Mouse (Mus musculus): ENCODE data around the gene Scamp2. TPM values are rescaled to one million over a fixed set of nuclear protein-coding genes. Genes with fewer than 3 reads are reported as not detected.

Gene Scamp2
- 10 to 100 TPM; 26.2 TPM for total RNA-seq (2021)

GRCm38 (mm10) chr9:57560861-57561710, at the start of gene Scamp2:
Scamp2 (plus strand) TSS chr9:57560943.
- DNase-seq (ENCODE audit: extremely low spot score in 1 of 2, low spot score in 1 of 2) = peak; percentile 85 to 96

- peak; percentile 47 to 80 for DNase-seq (ENCODE audit: extremely low spot score in 1 of 2, low spot score in 1 of 2)
Observed at GRCm38 (mm10) chr9:57517113-57517512, 43.6 kb upstream of the Scamp2 start.

GRCm38 (mm10) chr9:57520375-57521055, 40.2 kb upstream of the Scamp2 start:
- no peak for DNase-seq (ENCODE audit: extremely low spot score in 1 of 2, low spot score in 1 of 2)

- DNase-seq (ENCODE audit: extremely low spot score in 1 of 2, low spot score in 1 of 2) = peak; percentile 92
Observed at GRCm38 (mm10) chr9:57521056-57521911, 39.5 kb upstream of the Scamp2 start, which contains the start of gene Cox5a. Cox5a (plus strand) TSS chr9:57521274.

GRCm38 (mm10) chr9:57522114-57522860, 38.5 kb upstream of the Scamp2 start:
- DNase-seq (ENCODE audit: extremely low spot score in 1 of 2, low spot score in 1 of 2) = no peak

GRCm38 (mm10) chr9:57522861-57523246, 37.9 kb upstream of the Scamp2 start:
- no peak for DNase-seq (ENCODE audit: extremely low spot score in 1 of 2, low spot score in 1 of 2)

GRCm38 (mm10) chr9:57523754-57524153, 37.0 kb upstream of the Scamp2 start:
- DNase-seq (ENCODE audit: extremely low spot score in 1 of 2, low spot score in 1 of 2) = no peak

GRCm38 (mm10) chr9:57524439-57524838, 36.3 kb upstream of the Scamp2 start:
- DNase-seq (ENCODE audit: extremely low spot score in 1 of 2, low spot score in 1 of 2) = no peak

GRCm38 (mm10) chr9:57525516-57525915, 35.2 kb upstream of the Scamp2 start:
- DNase-seq (ENCODE audit: extremely low spot score in 1 of 2, low spot score in 1 of 2) = no peak

GRCm38 (mm10) chr9:57526435-57526834, 34.3 kb upstream of the Scamp2 start:
- no peak for DNase-seq (ENCODE audit: extremely low spot score in 1 of 2, low spot score in 1 of 2)

GRCm38 (mm10) chr9:57531946-57532345, 28.8 kb upstream of the Scamp2 start:
- no peak for DNase-seq (ENCODE audit: extremely low spot score in 1 of 2, low spot score in 1 of 2)

GRCm38 (mm10) chr9:57536362-57536761, 24.4 kb upstream of the Scamp2 start:
- no peak for DNase-seq (ENCODE audit: extremely low spot score in 1 of 2, low spot score in 1 of 2)

- peak; percentile 86 for DNase-seq (ENCODE audit: extremely low spot score in 1 of 2, low spot score in 1 of 2)
Observed at GRCm38 (mm10) chr9:57537044-57537727, 23.6 kb upstream of the Scamp2 start, which contains the start of gene Fam219b. Fam219b (plus strand) TSS chr9:57537528.

GRCm38 (mm10) chr9:57537728-57538181, 23.0 kb upstream of the Scamp2 start:
- DNase-seq (ENCODE audit: extremely low spot score in 1 of 2, low spot score in 1 of 2) = peak in 1 of 2 experiments; percentile 35

GRCm38 (mm10) chr9:57539550-57539949, 21.2 kb upstream of the Scamp2 start:
- DNase-seq (ENCODE audit: extremely low spot score in 1 of 2, low spot score in 1 of 2) = no peak

GRCm38 (mm10) chr9:57541312-57541711, 19.4 kb upstream of the Scamp2 start:
- DNase-seq (ENCODE audit: extremely low spot score in 1 of 2, low spot score in 1 of 2) = peak in 1 of 2 experiments; percentile 45

GRCm38 (mm10) chr9:57543951-57544350, 16.8 kb upstream of the Scamp2 start:
- no peak for DNase-seq (ENCODE audit: extremely low spot score in 1 of 2, low spot score in 1 of 2)

GRCm38 (mm10) chr9:57547287-57547686, 13.5 kb upstream of the Scamp2 start:
- DNase-seq (ENCODE audit: extremely low spot score in 1 of 2, low spot score in 1 of 2) = no peak

GRCm38 (mm10) chr9:57547869-57548268, 12.9 kb upstream of the Scamp2 start:
- no peak for DNase-seq (ENCODE audit: extremely low spot score in 1 of 2, low spot score in 1 of 2)
